Comparison of ENCODE assay signal across 25 mouse cellular contexts in genomic region chr7:99810814-99811213, GRCm38 (mm10). TPM values are rescaled to one million over a fixed set of nuclear protein-coding genes. Genes with fewer than 3 reads are reported as not detected.
"Had no signal": no experiment of that assay in that cellular context is flagged by ENCODE, and none has a peak within 500 bp of the region (broad histone marks: within the 10 kb centered on the region; RNA-seq: fewer than 3 reads in every experiment).

No protein-coding gene starts in this region.

- H3K27ac ChIP-seq: liver, embryonic 15.5 days; midbrain, embryonic 10.5 days; midbrain, embryonic 12.5 days; neural tube, embryonic 13.5 days; neural tube, embryonic 15.5 days; stomach, embryonic 15.5 days had no signal

- H3K4me3 ChIP-seq: liver, embryonic 15.5 days; midbrain, embryonic 10.5 days; midbrain, embryonic 12.5 days; myocyte; neural tube, embryonic 13.5 days; neural tube, embryonic 15.5 days; stomach, embryonic 15.5 days had no signal

- H3K4me1 ChIP-seq: midbrain, embryonic 10.5 days; midbrain, embryonic 12.5 days; neural tube, embryonic 13.5 days; neural tube, embryonic 15.5 days; stomach, embryonic 15.5 days had no signal

- H3K27me3 ChIP-seq: liver, embryonic 15.5 days; midbrain, embryonic 12.5 days; neural tube, embryonic 13.5 days; neural tube, embryonic 15.5 days; stomach, embryonic 15.5 days had no signal

- H3K9me3 ChIP-seq: liver, embryonic 15.5 days; midbrain, embryonic 10.5 days; midbrain, embryonic 12.5 days; neural tube, embryonic 13.5 days; neural tube, embryonic 15.5 days; stomach, embryonic 15.5 days had no signal

- H3K9ac ChIP-seq: liver, embryonic 15.5 days; lung, embryonic 14.5 days; midbrain, embryonic 12.5 days; neural tube, embryonic 13.5 days; neural tube, embryonic 15.5 days; stomach, embryonic 15.5 days had no signal

- ATAC-seq: midbrain, embryonic 16.5 days had no signal

- DNase-seq: lung, adult 18-20 months; lung, embryonic 14.5 days; lung, postnatal 10 days; lung, postnatal 4 days; midbrain, embryonic 14.5 days; retina, postnatal 1 day; right cerebral cortex, adult 18-20 months; right cerebral cortex, postnatal 25 days; right cerebral cortex, postnatal 4 days; spleen, adult 18-20 months; thymus, adult 18-20 months; thymus, postnatal 25 days had no signal

- H3K4me2 ChIP-seq: liver, embryonic 15.5 days; lung, embryonic 14.5 days; midbrain, embryonic 12.5 days; neural tube, embryonic 13.5 days; neural tube, embryonic 15.5 days; stomach, embryonic 15.5 days had no signal

RNA-seq across cellular contexts. Expression of gene Olfr521, which starts 47.5 kb away (rescaled TPM):
- total RNA-seq: megakaryocyte, adult 5-6 weeks; megakaryocyte-erythroid progenitor cell, adult 5-6 weeks had no signal
- polyA plus RNA-seq: liver, embryonic 15.5 days; lung, embryonic 14.5 days; lung, embryonic 16.5 days; midbrain, embryonic 10.5 days; midbrain, embryonic 12.5 days; midbrain, embryonic 14.5 days; midbrain, embryonic 16.5 days; myocyte; neural tube, embryonic 11.5 days; neural tube, embryonic 13.5 days; neural tube, embryonic 15.5 days; small intestine, adult 2 months; stomach, embryonic 15.5 days had no signal

RNA-seq across cellular contexts. Expression of gene Xrra1, which starts 48.1 kb away (rescaled TPM):
- polyA plus RNA-seq: liver, embryonic 15.5 days; small intestine, adult 2 months had no signal
